Mouse (Mus musculus) embryo, embryonic 10 days (tissue): ENCODE measurements around the gene Gng8.

ENCODE experiments used
- DNase-seq: peaks from one replicate; pipeline ENCODE4 v3.0.0-alpha.2; 2015; ENCODE audit warnings: low spot score

Gng8 gene

DNA sequence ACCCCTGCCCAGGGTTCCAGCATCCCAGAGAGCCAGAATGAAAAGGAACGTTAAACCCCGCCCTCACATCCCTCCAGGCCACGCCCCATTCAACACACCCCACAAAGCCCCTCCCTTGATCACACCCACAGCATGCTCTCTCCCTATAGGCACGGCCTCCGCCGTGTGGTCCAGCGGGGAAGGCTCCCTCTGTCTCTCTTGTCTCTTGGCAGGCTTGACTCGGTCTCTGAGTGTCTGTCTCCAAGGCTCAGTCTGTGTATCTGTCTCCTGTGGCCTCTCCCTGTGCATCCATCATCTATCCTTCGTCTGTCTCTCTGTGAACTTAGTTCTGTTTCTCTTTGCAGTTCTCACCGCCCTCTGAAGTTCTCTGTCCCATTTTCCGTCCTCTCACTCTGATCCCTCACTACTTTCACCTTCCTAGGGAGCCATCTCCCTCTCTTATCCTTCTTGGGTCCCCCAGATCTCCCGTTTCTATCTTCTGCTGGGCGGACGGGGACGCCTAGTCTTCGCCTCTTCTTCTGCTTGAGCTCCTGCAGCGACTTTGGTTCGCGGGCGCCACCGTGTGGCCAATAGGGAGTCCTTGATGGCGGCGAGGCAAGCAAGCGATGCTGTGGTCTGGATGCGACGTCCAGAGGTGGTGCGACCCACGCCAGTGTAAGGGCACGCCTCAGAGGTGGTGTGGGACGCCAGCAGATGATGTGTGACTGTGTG is at the start of gene Gng8:
Gng8 (plus strand) TSS at position 146 of the 711 bp plus-strand sequence.
- DNase-seq = peak; percentile 96

DNA sequence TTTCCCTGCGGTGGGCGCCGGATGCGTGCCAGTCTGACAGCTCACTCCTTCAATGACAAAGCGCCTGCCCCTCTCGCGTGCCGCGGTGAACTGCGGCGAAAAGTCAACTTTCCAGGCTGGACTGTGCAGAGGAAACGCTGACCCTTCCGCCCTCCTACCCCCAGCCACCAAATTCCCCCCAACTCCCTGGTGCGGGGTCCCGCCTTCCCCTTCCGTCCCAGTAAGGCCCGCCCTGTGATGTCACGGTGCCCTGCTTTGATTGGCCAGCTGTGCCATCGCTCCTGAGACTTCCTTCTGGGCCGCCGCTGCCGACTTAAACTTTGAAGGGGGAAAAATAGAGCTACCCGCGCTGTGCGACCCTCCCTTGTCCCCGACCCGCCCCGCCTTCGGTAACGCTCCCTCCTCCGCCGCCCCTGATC is 48.9 kb upstream of the Gng8 start, which contains the start of gene Prkd2:
Prkd2 (plus strand) TSS at position 258 of the 419 bp plus-strand sequence.
- peak; percentile 97 for DNase-seq

DNA sequence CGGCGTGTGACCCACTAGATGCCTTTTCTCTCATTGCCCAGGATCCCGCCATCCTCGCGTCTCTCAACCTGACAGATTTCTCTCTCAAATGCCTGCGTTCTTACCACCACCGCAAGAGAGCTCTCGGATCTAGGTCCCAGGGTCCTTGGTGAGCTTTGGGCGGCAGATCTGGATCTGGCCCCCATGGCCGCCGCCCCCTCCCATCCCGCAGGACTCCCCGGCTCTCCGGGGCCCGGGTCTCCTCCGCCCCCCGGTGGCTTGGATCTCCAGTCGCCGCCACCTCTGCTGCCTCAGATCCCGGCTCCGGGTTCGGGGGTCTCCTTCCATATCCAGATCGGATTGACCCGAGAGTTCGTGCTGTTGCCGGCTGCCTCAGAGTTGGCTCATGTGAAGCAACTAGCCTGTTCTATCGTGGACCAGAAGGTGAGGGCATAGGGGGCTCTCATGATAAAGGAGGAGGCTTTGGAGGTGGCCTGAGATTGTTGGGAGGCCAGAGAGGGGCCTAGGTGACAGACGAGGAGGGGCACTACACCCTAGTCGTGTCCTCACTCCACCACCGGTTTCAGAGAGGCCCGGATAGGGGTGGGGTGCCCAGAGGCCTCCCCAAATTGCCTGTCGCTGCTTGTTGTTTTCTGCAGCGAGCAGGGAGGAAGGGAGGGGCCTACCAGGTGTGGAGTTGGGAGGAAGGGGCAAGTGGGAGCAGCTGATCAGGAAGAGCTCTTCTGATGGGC is 48.0 kb upstream of the Gng8 start:
- peak; percentile 45 for DNase-seq

DNA sequence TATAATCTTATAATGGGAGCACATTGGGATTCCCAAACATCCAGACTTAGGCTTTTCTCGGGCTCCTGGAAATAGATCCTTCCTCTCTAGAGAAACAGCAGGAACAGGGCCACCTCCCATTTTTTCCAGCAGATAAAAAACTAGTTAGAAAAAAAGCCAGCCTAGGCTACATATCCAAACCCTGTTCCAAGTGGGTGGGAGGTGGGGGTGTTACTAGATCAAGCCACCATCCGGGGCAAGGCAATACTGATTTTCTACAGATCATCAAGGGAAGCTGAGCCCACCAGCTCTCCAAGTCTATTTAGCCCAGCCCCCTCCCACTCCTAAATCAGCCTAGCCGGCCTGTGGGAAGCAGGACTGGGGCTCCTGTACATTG is 46.9 kb upstream of the Gng8 start:
- DNase-seq = no peak

DNA sequence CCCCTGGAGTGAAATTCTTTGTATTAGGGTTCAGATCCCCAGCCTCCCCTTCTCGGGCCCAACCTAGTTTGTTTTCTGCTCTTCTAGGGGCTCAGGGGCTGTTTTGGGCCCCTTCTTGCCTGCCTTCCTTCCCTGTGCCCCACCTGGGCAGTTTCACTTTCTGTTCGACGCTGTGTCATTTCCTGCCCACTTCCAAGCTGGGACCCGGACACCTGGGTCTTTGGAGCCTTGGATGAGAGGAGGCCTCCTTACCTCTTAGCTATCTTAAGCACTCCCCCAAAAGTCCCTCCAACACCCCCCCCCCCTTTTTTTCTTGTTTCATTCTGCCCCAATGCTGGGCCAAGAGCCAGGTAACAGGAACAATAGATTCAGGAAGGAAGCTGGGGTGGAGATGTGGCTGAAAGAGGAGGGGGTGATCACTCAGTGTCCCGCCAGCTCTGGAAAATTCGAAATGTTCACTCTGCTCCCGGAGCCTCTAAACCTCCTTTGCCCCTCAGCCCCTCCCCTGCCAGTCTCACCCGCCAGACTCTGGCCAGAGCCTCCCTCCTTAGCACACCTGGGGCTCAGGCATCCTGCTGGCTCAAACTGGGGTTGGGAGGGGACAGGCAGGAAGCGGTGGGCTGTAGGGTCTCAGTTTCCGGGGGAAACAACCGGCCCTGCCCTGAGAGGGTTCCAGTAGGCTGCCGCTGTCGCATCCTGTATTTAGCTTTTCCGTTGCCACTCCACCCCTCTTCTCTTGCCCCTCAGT is 46.3 kb upstream of the Gng8 start:
- peak; percentile 26 for DNase-seq

DNA sequence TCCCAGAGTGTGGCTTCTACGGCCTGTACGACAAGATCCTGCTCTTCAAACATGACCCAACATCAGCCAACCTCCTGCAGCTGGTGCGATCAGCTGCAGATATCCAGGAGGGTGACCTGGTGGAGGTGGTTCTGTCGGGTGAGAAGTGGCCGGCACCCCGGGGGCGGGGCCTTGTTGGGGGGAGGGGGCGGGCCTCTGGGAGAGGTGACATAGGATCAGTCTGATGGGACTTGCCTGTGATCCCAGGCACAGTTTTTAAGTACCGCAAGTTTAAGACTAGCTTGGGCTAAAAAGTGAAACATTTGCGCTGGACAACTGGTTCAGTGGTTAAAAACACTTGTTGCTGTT is 45.8 kb upstream of the Gng8 start:
- DNase-seq = no peak

DNA sequence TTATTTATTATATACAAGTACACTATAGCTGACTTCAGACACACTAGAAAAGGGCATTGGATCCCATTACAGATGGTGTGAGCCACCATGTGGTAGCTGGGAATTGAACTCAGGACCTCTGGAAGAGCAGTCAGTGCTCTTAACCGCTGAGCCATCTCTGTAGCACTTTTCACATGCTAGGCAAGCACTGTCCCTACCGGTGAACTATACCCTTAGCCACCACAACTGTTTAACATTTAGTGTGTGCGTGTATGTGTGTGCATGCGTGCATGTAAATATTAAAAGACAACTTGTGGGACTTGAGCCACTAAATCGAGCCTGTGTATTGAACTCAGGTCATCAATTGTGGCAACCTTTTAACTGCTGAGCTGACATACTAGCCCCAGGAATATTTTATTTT is 44.8 kb upstream of the Gng8 start:
- no peak for DNase-seq

DNA sequence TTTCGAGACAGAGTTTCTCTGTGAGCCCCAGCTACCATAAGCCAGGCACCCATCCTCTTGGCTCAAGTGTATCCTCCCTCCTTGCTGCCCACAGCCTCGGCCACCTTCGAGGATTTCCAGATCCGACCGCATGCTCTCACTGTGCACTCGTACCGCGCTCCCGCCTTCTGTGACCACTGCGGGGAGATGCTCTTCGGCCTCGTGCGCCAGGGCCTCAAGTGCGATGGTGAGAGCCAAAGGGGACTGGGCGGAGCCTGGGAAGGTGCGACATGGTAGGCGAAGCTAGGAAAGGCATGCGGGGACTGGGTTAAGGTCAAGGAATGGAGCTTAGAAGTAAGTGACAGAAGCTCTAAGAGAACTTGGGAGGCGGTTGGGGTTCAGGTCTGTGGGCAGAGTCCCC is 44.1 kb upstream of the Gng8 start:
- no peak for DNase-seq

DNA sequence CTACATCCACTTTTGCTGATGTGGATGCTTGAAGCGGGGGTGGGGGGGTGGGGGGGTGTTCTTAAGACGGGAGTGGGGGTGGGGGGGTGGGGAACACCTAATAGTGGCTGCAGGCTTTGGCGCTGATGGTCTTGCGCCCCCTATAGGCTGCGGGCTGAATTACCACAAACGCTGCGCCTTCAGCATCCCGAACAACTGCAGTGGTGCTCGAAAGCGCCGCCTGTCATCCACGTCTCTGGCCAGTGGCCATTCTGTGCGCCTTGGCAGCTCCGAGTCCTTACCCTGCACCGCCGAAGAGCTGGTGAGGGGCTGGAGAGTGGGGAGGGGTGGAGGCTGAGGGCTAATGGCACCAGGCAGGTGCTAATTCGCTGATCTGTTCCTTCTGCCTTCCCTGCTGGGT is 43.0 kb upstream of the Gng8 start:
- peak; percentile 59 for DNase-seq

DNA sequence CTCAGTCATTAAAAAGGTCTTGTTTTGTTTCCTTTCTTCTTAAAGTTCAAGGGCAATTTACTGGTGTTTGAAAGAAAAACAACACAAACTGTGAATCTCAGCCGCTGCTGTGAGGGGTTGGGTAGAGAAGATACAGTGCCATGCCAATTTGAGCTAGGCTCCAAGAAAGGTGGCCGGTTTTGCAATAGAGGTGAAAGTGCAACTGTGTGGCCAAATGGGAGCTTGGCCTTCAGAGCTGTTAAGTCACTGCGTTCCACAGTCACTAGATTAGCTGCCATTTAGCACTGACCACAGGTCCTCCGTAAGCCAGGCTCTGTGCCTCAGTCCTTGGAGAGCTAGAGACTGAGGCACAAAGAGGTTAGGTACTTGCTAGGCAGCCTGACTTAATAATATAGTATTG is 40.0 kb upstream of the Gng8 start:
- DNase-seq = no peak

DNA sequence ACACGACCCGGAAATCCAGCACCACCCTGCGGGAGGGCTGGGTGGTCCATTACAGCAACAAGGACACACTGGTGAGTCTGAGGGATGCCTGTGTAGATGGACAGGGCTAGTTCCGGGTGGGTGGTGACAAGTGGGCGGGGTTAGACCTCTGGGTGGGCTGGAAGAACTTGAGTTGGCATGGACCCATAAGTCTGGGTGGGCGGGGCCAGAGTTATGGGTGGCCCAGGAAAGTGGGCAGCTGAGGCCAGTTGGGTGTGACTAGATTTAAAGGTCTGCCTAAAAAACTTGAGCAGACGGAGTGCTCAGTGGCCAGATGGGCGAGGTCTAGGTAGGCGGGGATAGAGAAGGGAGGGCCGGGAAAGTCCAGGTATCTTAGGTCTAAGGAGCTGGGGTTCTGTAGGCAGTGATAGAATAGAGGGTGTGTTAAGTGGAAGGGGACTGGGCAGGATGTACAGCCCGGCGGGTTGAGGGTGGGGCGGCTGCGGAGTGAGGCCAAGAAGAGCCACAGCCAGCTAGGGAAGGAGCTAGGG is 38.2 kb upstream of the Gng8 start:
- no peak for DNase-seq

DNA sequence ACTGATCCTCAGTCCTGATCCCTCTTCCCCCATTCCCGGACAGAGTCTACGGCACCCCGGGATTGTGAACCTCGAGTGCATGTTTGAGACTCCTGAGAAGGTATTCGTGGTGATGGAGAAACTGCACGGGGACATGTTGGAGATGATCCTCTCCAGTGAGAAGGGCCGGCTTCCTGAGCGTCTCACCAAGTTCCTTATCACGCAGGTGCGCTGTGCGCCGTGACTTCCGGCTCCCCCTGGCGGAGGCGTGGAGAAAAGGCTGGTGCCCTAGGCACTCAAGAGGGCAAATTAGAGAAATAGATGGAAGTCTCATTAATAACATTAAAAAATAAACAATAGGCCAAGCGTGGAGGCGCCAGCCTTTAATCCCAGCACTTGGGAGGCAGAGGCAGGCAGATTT is 33.2 kb upstream of the Gng8 start:
- peak; percentile 65 for DNase-seq

DNA sequence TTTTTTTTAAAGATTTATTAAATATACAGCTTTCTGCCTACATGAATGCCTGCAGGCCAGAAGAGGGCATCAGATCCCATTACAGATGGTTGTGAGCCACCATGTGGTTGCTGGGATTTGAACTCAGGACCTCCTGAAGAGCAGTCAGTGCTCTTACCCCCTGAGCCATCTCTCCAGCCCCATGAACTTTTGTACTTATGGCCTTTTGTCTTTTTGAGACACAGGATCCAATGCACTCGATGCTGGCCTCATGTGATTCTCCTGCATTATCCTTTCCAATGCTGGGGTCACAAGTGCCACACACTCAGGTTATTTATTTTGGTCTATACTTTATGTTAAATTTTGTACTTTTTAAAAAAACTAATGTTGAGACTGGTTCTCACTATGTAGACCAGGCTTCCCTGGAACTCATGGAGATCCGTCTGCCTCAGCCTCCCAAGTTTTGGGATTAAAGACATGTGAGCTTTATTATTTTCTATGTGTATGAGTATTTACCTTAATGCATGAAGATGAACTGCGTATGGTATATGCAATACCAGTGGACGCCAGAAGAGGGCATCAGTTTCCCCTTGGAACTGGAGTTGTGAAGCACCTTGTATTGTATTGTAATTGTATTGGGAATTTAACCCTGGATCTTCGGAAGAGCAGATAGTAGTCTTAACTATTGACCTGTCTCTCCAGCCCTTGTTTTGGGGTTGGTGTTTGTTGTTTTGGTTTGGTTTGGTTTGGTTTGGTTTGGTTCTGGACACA is 31.5 kb upstream of the Gng8 start:
- peak; percentile 81 for DNase-seq

DNA sequence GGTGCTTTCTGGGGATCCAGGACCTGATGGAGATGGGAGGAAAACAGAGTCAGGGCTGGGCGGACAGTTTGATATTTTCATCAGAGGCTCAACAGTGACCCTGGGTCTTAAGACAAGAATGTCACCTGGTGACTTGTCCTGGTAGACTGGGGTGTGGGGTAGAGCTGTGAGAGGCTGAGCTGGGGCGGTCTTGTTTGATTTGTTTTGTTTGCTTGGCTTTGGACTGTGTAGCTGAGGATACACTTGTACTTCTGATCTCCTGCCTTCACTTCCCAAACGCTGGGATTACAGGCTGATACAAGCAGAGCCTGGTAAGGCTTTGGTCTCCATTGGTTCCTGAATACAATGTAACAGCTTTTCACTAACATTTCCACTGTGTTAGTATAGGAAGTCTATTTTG is 24.1 kb upstream of the Gng8 start:
- no peak for DNase-seq

DNA sequence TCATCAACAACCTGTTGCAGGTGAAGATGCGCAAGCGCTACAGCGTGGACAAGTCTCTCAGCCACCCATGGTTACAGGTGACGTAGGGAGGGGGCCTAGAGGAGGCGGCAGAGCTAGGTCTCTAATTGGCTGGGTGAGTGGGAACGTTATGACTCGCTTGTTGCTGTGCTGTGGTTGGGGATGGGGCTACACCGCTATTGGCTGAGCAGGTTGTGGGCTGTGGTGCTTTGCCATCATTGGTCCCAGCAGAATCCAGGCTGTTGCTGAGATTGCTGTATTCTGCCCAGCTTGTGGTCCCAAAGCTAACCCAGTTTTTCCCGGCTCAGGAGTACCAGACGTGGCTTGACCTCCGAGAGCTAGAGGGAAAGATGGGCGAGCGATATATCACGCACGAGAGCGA is 22.1 kb upstream of the Gng8 start:
- DNase-seq = peak; percentile 90

DNA sequence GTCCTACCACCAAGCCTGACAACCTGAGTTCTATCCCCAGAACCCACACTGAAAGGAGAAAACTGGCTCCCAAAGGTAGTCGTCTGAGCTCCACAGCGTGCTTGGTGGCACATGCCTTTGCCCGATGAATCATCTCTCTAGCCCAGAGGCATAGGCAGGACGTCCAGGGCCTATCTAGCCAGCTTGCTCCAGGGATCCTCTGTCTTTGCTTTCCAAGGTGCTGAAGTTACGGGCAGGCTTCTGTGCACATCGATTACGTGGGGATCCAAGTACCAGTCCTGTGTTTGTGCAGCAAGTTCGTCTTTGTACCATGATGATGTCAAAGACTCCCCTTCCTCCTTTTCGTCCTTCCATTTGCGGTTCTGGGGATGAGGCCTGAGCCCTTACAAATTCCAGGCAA is 20.0 kb upstream of the Gng8 start:
- DNase-seq = no peak

DNA sequence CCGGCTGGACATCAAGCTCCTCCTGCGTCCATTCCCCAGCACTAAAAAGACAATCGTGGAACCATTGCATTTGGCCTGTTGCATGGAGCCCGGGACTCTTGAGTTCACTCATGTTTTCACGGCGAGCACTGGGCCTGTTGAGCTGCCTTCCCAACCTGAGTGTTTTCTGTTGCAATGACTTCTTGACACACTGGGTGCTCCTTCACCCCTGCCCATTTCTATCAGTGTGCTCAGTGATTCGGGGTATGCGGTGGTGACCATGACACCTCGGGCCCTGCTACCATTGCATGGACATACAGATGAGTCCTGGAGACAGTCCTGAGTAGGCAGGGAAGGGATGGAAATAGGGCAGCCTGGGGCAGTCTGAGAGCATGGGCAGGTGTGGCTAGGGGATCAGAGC is 19.1 kb upstream of the Gng8 start:
- no peak for DNase-seq

DNA sequence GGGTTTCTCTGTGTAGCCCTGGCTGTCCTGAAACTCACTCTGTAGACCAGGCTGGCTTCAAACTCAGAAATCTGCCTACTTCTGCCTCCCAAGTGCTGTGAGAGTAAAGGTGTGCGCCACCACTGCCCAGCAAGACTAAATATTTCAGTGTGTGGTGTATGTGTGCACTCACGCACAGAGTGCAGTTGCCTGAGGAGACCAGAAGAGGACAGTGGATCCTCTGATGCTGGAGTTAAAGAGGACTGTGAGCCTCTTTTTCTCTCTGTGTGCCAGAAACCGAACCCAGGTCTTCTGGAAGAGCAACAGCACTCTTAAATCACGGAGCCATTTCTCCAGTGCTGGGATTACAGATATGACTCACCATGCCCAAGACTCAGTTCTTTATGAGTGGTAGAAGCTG is 18.2 kb upstream of the Gng8 start:
- no peak for DNase-seq

DNA sequence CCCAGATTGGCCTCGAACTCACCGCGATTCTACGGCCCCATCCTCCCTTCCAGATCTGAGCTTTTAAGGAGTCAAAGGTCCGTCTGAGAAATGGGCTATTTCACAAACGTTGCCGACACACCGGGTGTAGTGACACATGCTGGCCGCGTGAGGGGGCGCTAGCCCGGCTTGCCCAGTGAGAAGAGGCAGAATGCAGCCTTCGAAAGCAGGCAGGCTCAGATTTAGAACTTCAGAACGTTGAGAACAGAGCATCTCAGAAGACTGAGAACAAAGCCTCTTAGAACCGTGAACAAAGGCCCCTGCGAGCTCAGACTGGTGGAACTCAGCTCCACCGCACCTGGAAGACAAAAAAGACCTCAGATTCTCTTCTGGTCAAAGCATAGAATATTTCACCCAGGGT is 17.4 kb upstream of the Gng8 start:
- DNase-seq = peak; percentile 89

DNA sequence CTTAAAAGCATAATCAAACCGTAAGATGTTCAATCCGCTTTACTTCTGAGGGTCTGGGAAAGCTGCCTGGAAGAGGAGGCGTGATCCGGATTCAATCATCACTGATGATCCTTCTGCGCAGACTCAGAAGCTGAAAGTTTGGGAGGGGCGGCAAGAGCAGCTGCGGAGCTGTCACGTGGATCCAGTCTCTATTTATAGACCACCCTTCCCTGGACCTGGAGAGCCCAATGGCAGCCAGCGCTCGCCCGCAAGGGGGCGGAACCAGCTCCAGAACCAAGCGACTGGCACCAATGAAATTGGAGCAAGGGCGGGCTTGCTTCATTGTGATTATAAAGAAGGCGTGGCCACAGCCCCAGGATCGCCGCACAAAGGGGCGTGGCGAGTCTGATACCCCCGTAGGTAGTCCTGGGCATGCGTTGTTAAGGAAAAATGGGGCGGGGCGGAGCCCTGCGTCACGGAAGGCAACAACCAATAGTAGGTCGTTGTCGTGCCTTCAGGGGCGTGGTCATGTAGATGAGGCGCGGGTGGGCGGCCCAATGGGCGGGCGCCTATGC is 16.8 kb upstream of the Gng8 start:
- peak; percentile 100 for DNase-seq

DNA sequence AGATGAGACGGTGACA is 16.5 kb upstream of the Gng8 start, which contains the start of gene Dact3:
Dact3 (plus strand) TSS at position 8 of the 16 bp plus-strand sequence.
- no peak for DNase-seq

DNA sequence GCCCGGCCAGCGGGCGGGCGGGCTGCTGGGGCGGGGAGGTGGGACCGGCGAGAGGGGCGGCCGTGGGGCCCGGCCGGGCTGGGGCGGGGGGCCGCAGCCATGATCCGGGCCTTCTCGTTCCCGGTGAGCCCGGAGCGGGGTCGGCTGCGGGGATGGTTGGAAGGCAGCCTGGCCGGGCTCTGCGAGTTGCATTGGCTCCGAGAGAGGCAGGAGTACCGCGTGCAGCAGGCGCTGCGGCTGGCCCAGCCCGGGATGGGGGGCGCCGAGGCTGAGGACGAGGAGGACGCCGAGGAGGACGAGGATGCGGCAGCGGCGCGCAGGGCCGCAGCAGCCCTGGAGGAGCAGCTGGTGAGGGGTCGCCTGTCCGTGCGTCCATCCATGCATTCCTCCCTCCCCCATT is 16.3 kb upstream of the Gng8 start:
- peak; percentile 49 for DNase-seq

DNA sequence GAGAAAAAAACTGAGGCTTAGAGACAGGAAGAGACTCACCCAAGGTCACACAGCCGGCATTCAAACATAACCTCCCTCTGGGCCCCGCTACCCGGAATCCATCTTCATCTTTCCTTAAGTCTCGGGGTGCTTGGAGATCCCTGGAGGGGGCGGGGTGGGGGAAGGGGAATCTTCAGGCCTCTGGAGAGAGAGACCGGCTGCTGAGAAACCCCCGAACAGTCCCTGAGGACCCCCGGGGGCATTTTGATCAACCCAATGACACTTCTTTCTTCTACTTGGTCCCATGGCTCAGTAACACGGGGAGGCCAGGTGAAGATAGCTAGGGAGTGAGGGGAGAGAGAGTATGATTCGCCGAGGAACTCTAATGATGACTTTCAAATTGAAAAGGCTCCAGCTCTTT is 15.6 kb upstream of the Gng8 start:
- DNase-seq = no peak
